ENCODE assay signal across 16 mouse cellular contexts in the genomic region with DNA sequence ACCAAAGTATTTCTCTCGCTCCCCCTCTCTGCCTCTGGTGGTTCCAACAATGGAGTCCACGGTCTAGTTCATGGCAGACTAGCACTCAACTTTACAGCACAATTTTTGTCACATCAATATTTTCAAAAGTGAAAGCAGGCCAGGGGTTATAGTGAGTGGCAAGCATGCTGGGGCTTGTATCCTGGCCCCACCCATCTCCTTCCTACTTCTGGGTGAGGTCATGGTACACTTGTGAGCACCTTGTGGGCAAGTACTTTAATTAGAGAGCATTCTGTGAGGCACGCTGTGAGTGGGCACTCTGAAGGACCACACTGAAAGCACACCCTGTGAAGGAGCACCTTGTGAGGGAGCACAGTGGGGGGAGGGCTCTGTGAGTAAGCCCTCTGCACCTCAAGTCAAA.
DNase-seq lines count a peak whose midpoint lies in the region; ATAC-seq lines count a peak whose summit lies in the region.
"Had no signal": no experiment of that assay in that cellular context is flagged by ENCODE, and none has a peak within 500 bp of the region (broad histone marks: within the 10 kb centered on the region; RNA-seq: fewer than 3 reads in every experiment).

No protein-coding gene starts in this region.

- H3K9ac ChIP-seq in stomach, embryonic 15.5 days: no peak overlapping the region
- H3K9ac ChIP-seq: forebrain, embryonic 13.5 days had no signal

- intact Hi-C loops in heart, postnatal 36 days (cut with DNase I): loop anchor here (2.0 kb wide), 1 partner anchor 34 kb away; no protein-coding TSS in a partner anchor

- 77% methylated on average over 3 of the region's 3 CpGs for WGBS in stomach, embryonic 15.5 days

- H3K27ac ChIP-seq in stomach, embryonic 15.5 days: peak overlapping the region; percentile 65; the same call in 1 of the 2 replicates
- H3K27ac ChIP-seq: forebrain, embryonic 13.5 days; hindbrain, postnatal 0 days; left cerebral cortex, adult 2 months had no signal

- ATAC-seq in stomach, embryonic 15.5 days (ENCODE audit: insufficient read depth, low FRiP score, low read depth): no peak
- ATAC-seq: forebrain, embryonic 13.5 days; hindbrain, postnatal 0 days; Patski had no signal

- no peaks in the 10 kb centered on the region for H3K36me3 ChIP-seq in stomach, embryonic 15.5 days

- no peak overlapping the region for H3K4me3 ChIP-seq in stomach, embryonic 15.5 days (replicated peaks)
- H3K4me3 ChIP-seq: forebrain, embryonic 13.5 days; left cerebral cortex, adult 2 months had no signal

- no peaks in the 10 kb centered on the region for H3K4me1 ChIP-seq in stomach, embryonic 15.5 days

- no peak overlapping the region for H3K4me2 ChIP-seq in stomach, embryonic 15.5 days
- H3K4me2 ChIP-seq: forebrain, embryonic 13.5 days had no signal

- no peaks in the 10 kb centered on the region for H3K9me3 ChIP-seq in stomach, embryonic 15.5 days
- H3K9me3 ChIP-seq: forebrain, embryonic 13.5 days had no signal

- DNase-seq in heart, adult 11 months: peak; percentile 94
- DNase-seq in heart, postnatal 36 days: no peak
- peak; percentile 57 for DNase-seq in induced T-regulatory cell, adult 2 months (ENCODE audit: low read depth)
- peak; percentile 50 for DNase-seq in lung, postnatal 14 days
- no peak for DNase-seq in thymus, postnatal 4 days
- DNase-seq in yolk sac, embryonic 10.5 days (ENCODE audit: low spot score): no peak
- DNase-seq in liver: no peak
- DNase-seq: adrenal gland, adult 2 months; cerebellum, postnatal 25 days; kidney, postnatal 25 days; right cerebral cortex, postnatal 14 days had no signal

- no peaks in the 10 kb centered on the region for H3K27me3 ChIP-seq in stomach, embryonic 15.5 days (replicated peaks)
- H3K27me3 ChIP-seq: forebrain, embryonic 13.5 days; Patski had no signal

Comparison
In these comparisons a context has a peak if more than half of its experiments do, and no peak if none do; other contexts are left out.
1. DNase-seq: peak in heart, adult 11 months (single experiment), induced T-regulatory cell, adult 2 months (single experiment) and lung, postnatal 14 days (single experiment); none in heart, postnatal 36 days (0 of 2), thymus, postnatal 4 days (single experiment), yolk sac, embryonic 10.5 days (single experiment) and liver (single experiment).